Mouse (Mus musculus): ENCODE results near the gene Mymk.

DNA sequence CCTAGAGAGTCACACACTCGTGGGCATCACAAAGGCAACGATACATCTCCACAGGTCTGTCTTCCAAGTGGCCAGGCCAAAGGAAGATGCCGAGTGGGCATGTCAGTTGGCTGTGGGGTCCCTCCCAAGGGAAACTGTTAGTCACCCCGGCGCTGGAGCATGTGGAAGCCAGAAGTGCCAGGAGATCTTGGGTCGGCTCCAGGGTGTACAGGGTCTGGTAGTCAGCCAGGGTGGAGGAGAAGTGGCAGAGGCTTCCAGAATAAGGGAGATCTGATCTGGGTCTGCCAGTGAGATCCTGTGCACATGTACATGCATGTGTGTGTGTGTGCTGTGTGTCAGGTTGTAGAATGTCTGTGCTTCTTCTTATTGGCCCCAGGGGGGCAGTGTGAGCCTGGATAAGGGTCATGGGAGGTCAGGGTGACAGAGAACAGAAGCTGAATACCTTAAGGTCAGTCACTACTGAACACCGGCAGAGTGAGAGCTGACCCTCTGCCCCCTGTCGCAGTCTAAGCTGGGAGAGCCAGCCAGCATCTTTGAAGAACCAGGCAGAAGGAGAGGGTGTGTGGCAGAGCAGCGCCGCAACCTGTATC, 5.8 kb upstream of the Mymk start:
- TF ChIP-seq CTCF (IDR thresholded peaks at IDR 0.05; ENCODE audit: low read depth, low read length) (peak; percentile 15; the same call in 1 of the 2 replicates), POLR2A (IDR thresholded peaks at IDR 0.05; ENCODE audit: extremely low read depth, insufficient read depth, low read length) (no peak)
